ENCODE assay signal across 30 mouse cellular contexts in the genomic region with DNA sequence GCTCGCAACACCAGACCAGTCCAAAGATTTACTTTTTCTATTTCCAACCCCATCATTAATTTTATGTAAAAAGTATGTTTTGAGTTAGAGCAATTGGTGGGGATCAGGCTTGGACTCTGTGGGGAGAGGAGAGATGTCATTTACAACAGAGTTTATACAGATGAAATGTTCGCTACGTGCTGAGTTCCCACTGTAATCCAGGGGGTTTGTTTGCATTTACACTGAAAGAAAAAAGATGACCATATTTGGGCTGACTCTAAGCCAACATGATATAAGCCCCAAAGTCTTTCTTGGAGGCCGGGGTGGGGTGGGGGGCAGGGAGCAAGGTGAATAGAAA. TPM values are rescaled to one million over a fixed set of nuclear protein-coding genes. Genes with fewer than 3 reads are reported as not detected.
A peak's percentile ranks its signal among the peaks of the same experiment; 100 is the strongest.
DNase-seq lines count a peak whose midpoint lies in the region; ATAC-seq and TF ChIP-seq lines count a peak whose summit lies in the region.
"Had no signal": no experiment of that assay in that cellular context is flagged by ENCODE, and none has a peak within 500 bp of the region (broad histone marks: within the 10 kb centered on the region; RNA-seq: fewer than 3 reads in every experiment).

No protein-coding gene starts in this region.

- H3K9me3 ChIP-seq in embryonic facial prominence, embryonic 13.5 days = no peaks in the 10 kb centered on the region
- no peaks in the 10 kb centered on the region for H3K9me3 ChIP-seq in embryonic facial prominence, embryonic 10.5 days
- no peaks in the 10 kb centered on the region for H3K9me3 ChIP-seq in neural tube, embryonic 13.5 days
- H3K9me3 ChIP-seq in limb, embryonic 15.5 days = no peaks in the 10 kb centered on the region
- H3K9me3 ChIP-seq in stomach, postnatal 0 days (ENCODE audit: control insufficient read depth, low read length) = no peaks in the 10 kb centered on the region
- H3K9me3 ChIP-seq: heart, embryonic 12.5 days; kidney, embryonic 15.5 days; liver, embryonic 13.5 days; midbrain, embryonic 13.5 days had no signal

- no peaks in the 10 kb centered on the region for H3K36me3 ChIP-seq in embryonic facial prominence, embryonic 13.5 days
- no peaks in the 10 kb centered on the region for H3K36me3 ChIP-seq in embryonic facial prominence, embryonic 10.5 days (replicated peaks)
- H3K36me3 ChIP-seq in neural tube, embryonic 13.5 days = no peaks in the 10 kb centered on the region
- no peaks in the 10 kb centered on the region for H3K36me3 ChIP-seq in limb, embryonic 15.5 days
- H3K36me3 ChIP-seq in stomach, postnatal 0 days (ENCODE audit: control insufficient read depth, insufficient read depth, low read length) = no peaks in the 10 kb centered on the region
- no peaks in the 10 kb centered on the region for H3K36me3 ChIP-seq in kidney, adult 2 months (ENCODE audit: control insufficient read depth, insufficient read depth, low read length)
- H3K36me3 ChIP-seq: heart, embryonic 12.5 days; kidney, embryonic 15.5 days; liver, embryonic 13.5 days; midbrain, embryonic 13.5 days had no signal

- no peak for DNase-seq in embryonic facial prominence, embryonic 10.5 days (ENCODE audit: low spot score)
- no peak for DNase-seq in neural tube, embryonic 10.5 days (ENCODE audit: extremely low spot score, low spot score)
- no peak for DNase-seq in stomach, postnatal 0 days (ENCODE audit: low spot score)
- no peak for DNase-seq in retina, embryonic 14.5 days (ENCODE audit: low spot score)
- no peak for DNase-seq in kidney, adult 2 months
- DNase-seq: adrenal gland, postnatal 10 days; cerebellum, adult 11 months; embryo, embryonic 11 days; gastrocnemius, postnatal 36 days; heart, adult 18-20 months; heart, postnatal 4 days; kidney, postnatal 25 days; left cerebral cortex, postnatal 4 days; liver, embryonic 13.5 days; lung, adult 18-20 months; lung, postnatal 4 days; thymus, adult 18-20 months; thymus, postnatal 25 days had no signal

- TF ChIP-seq CTCF in stomach, postnatal 0 days (IDR thresholded peaks at IDR 0.05; ENCODE audit: low read depth) = no peak
- TF ChIP-seq CTCF in kidney, adult 2 months (conservative IDR thresholded peaks at IDR 0.05; ENCODE audit: insufficient read depth, insufficient read length, low read depth, low read length) = no peak

- H3K4me2 ChIP-seq in embryonic facial prominence, embryonic 13.5 days = 0 out of 2 replicates have a peak overlapping the region, but pooled peaks have one; percentile 2
- no peak overlapping the region for H3K4me2 ChIP-seq in neural tube, embryonic 13.5 days
- H3K4me2 ChIP-seq in limb, embryonic 15.5 days = no peak overlapping the region
- H3K4me2 ChIP-seq in stomach, postnatal 0 days (replicated peaks; ENCODE audit: low read depth) = no peak overlapping the region
- H3K4me2 ChIP-seq: hindbrain, embryonic 14.5 days; kidney, embryonic 15.5 days; liver, embryonic 13.5 days; midbrain, embryonic 13.5 days had no signal

- H3K27ac ChIP-seq in embryonic facial prominence, embryonic 13.5 days = peak overlapping the region; percentile 45; the same call in 1 of the 2 replicates
- no peak overlapping the region for H3K27ac ChIP-seq in embryonic facial prominence, embryonic 10.5 days (replicated peaks)
- 0 out of 2 replicates have a peak overlapping the region, but pooled peaks have one; percentile 1 for H3K27ac ChIP-seq in neural tube, embryonic 13.5 days (replicated peaks)
- peak overlapping the region; percentile 67; the same call in 1 of the 2 replicates for H3K27ac ChIP-seq in limb, embryonic 15.5 days
- peak overlapping the region; percentile 56 for H3K27ac ChIP-seq in stomach, postnatal 0 days (replicated peaks)
- H3K27ac ChIP-seq in kidney, adult 2 months (ENCODE audit: insufficient read depth, low read depth, low read length) = no peak overlapping the region
- H3K27ac ChIP-seq: hindbrain, embryonic 14.5 days; kidney, embryonic 15.5 days; liver, embryonic 13.5 days had no signal

- 29% methylated on average over 4 of the region's 4 CpGs for WGBS in embryonic facial prominence, embryonic 13.5 days
- 82% methylated on average over 4 of the region's 4 CpGs for WGBS in embryonic facial prominence, embryonic 10.5 days
- 65% methylated on average over 4 of the region's 4 CpGs for WGBS in neural tube, embryonic 13.5 days
- 36% methylated on average over 4 of the region's 4 CpGs for WGBS in limb, embryonic 15.5 days
- 28% methylated on average over 4 of the region's 4 CpGs for WGBS in stomach, postnatal 0 days
- WGBS in kidney, adult 2 months = 84% methylated on average over 4 of the region's 4 CpGs

- H3K27me3 ChIP-seq in embryonic facial prominence, embryonic 13.5 days = no peaks in the 10 kb centered on the region
- H3K27me3 ChIP-seq in embryonic facial prominence, embryonic 10.5 days (replicated peaks; ENCODE audit: low read depth, poor library complexity, severe bottlenecking) = no peaks in the 10 kb centered on the region
- H3K27me3 ChIP-seq in neural tube, embryonic 13.5 days = no peaks in the 10 kb centered on the region
- H3K27me3 ChIP-seq in limb, embryonic 15.5 days = no peaks in the 10 kb centered on the region
- H3K27me3 ChIP-seq in stomach, postnatal 0 days (ENCODE audit: control insufficient read depth, insufficient read depth, low read length) = no peaks in the 10 kb centered on the region
- no peaks in the 10 kb centered on the region for H3K27me3 ChIP-seq in kidney, adult 2 months (replicated peaks; ENCODE audit: control insufficient read depth, insufficient read depth, low read length)
- H3K27me3 ChIP-seq: CH12.LX; heart, embryonic 12.5 days; kidney, embryonic 15.5 days; liver, embryonic 13.5 days; megakaryocyte, embryonic 14.5 days; midbrain, embryonic 13.5 days had no signal

- H3K9ac ChIP-seq in embryonic facial prominence, embryonic 13.5 days = no peak overlapping the region
- no peak overlapping the region for H3K9ac ChIP-seq in neural tube, embryonic 13.5 days
- H3K9ac ChIP-seq in limb, embryonic 15.5 days = no peak overlapping the region
- H3K9ac ChIP-seq in stomach, postnatal 0 days (ENCODE audit: low read length) = no peak overlapping the region
- H3K9ac ChIP-seq: heart, embryonic 12.5 days; hindbrain, embryonic 14.5 days; kidney, embryonic 15.5 days; liver, embryonic 13.5 days; midbrain, embryonic 13.5 days had no signal

- ATAC-seq in embryonic facial prominence, embryonic 13.5 days (ENCODE audit: insufficient number of reproducible peaks, insufficient read depth, low FRiP score, low TSS enrichment, low read depth) = no peak
- ATAC-seq in neural tube, embryonic 13.5 days (ENCODE audit: low read depth) = no peak
- peak; percentile 70 for ATAC-seq in limb, embryonic 15.5 days (ENCODE audit: insufficient number of reproducible peaks, low FRiP score, low TSS enrichment, low read depth)
- ATAC-seq in stomach, postnatal 0 days (ENCODE audit: low FRiP score, low TSS enrichment) = peak; percentile 36; the same call in 1 of the 2 replicates
- ATAC-seq: forebrain, embryonic 14.5 days; inflammation-experienced regulatory T-cells, adult 6 months; lung, postnatal 0 days; midbrain, embryonic 13.5 days had no signal

- H3K4me3 ChIP-seq in embryonic facial prominence, embryonic 13.5 days = no peak overlapping the region
- no peak overlapping the region for H3K4me3 ChIP-seq in embryonic facial prominence, embryonic 10.5 days
- H3K4me3 ChIP-seq in neural tube, embryonic 13.5 days = no peak overlapping the region
- H3K4me3 ChIP-seq in limb, embryonic 15.5 days = no peak overlapping the region
- H3K4me3 ChIP-seq in stomach, postnatal 0 days (ENCODE audit: low read depth, low read length) = no peak overlapping the region
- no peak overlapping the region for H3K4me3 ChIP-seq in kidney, adult 2 months (ENCODE audit: insufficient read depth, low read depth, low read length)
- H3K4me3 ChIP-seq: heart, embryonic 12.5 days; kidney, embryonic 15.5 days; liver, embryonic 13.5 days; megakaryocyte, embryonic 14.5 days; midbrain, embryonic 13.5 days had no signal

- TF ChIP-seq EP300 in stomach, postnatal 0 days (optimal IDR thresholded peaks at IDR 0.05) = no peak

- H3K4me1 ChIP-seq in embryonic facial prominence, embryonic 13.5 days = peaks cover 26% of the 10 kb centered on the region
- peaks cover 40% of the 10 kb centered on the region for H3K4me1 ChIP-seq in embryonic facial prominence, embryonic 10.5 days
- H3K4me1 ChIP-seq in neural tube, embryonic 13.5 days (replicated peaks) = peaks cover 86% of the 10 kb centered on the region
- H3K4me1 ChIP-seq in limb, embryonic 15.5 days = peaks cover 45% of the 10 kb centered on the region
- H3K4me1 ChIP-seq in stomach, postnatal 0 days (replicated peaks; ENCODE audit: control insufficient read depth, insufficient read depth) = no peaks in the 10 kb centered on the region
- H3K4me1 ChIP-seq in kidney, adult 2 months (ENCODE audit: control insufficient read depth, insufficient read depth, low read length) = peaks cover 19% of the 10 kb centered on the region
- H3K4me1 ChIP-seq: megakaryocyte, embryonic 14.5 days had no signal

- TF ChIP-seq POLR2A in kidney, adult 2 months (IDR thresholded peaks at IDR 0.05; ENCODE audit: low read depth, low read length) = no peak

RNA-seq across cellular contexts. Expression of a gene that starts 32.6 kb away (rescaled TPM):
- polyA plus RNA-seq in embryonic facial prominence, embryonic 13.5 days (2015; fragmentation: Nextera tagmentation; extraction: Ambion mirVana) = 28.0 and 31.2 TPM in 2 replicates
- 20.9 and 22.0 TPM in 2 replicates for polyA plus RNA-seq in embryonic facial prominence, embryonic 10.5 days (2016; fragmentation: Nextera tagmentation; extraction: Ambion mirVana)
- polyA plus RNA-seq in neural tube, embryonic 13.5 days (2015; fragmentation: Nextera tagmentation; extraction: Ambion mirVana) = 101 and 102 TPM in 2 replicates
- polyA plus RNA-seq in limb, embryonic 15.5 days (2015; fragmentation: Nextera tagmentation; extraction: Ambion mirVana) = 36.4 and 44.7 TPM in 2 replicates
- 21.9 and 22.3 TPM in 2 replicates for polyA plus RNA-seq in stomach, postnatal 0 days (2015; fragmentation: Nextera tagmentation; extraction: Ambion mirVana)
- polyA plus RNA-seq in kidney, adult 2 months (2012; rRNA removed) = 19.8 and 23.8 TPM in 2 replicates

Comparison
In these comparisons a context has a peak if more than half of its experiments do, and no peak if none do; other contexts are left out.
1. H3K27ac ChIP-seq: peak in embryonic facial prominence, embryonic 13.5 days (single experiment), neural tube, embryonic 13.5 days (single experiment), limb, embryonic 15.5 days (single experiment) and stomach, postnatal 0 days (single experiment); none in embryonic facial prominence, embryonic 10.5 days (single experiment) and kidney, adult 2 months (single experiment).
2. ATAC-seq: peak in limb, embryonic 15.5 days (single experiment) and stomach, postnatal 0 days (single experiment); none in embryonic facial prominence, embryonic 13.5 days (single experiment) and neural tube, embryonic 13.5 days (single experiment).